Mouse (Mus musculus): ENCODE results near the gene Cadm4.
"Not testable (repeated sequence)": the region's sequence is repeated elsewhere in the genome, so short reads cannot be mapped to it uniquely, and the experiment has no call there.

Gene Cadm4

GRCm38 (mm10) chr7:24501492-24501891, 19.7 kb downstream of the Cadm4 start:
- no peak for DNase-seq (ENCODE audit: low spot score in 2 of 2)

DNA sequence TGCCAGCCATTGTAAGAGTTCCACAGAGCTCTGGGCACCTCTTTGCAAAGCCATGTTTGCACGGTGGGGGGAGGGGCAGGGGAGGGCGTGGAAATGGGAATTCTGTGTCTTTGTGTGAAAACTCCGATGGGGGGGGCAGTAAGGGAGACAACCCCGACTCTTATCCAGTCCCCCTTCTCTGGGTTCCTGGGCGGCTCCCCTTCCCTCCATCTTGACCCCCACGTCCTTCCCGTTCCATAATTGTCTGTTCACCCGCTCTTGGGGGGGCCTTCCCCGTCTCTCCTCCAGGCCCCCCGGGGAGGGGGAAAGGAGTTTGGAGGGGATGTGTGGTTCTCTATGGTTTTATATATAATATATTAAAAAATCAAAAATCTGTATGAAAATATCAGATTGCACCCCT, 22.2 kb downstream of the Cadm4 start:
- DNase-seq (ENCODE audit: low spot score in 2 of 2), result no peak

DNA sequence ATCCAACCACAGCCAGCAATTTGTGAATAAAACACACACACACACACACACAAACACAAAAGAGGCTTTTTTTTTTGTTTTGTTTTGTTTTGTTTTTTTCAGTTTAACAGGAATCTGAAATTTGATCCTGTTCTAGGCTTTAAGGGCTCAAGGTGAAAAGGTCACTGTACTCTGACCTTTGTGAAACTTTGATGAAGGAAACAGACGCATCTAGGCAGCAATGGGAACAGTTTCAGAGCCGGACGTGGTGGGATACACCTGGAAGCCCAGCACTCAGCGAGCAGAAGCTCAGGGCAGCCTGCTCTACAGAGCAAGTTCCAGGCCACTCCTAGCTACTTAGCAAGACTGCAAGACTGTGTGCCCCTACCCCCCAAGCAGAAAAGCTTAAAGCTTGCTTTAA, 23.0 kb downstream of the Cadm4 start:
- DNase-seq (ENCODE audit: low spot score in 2 of 2), result no peak

DNA sequence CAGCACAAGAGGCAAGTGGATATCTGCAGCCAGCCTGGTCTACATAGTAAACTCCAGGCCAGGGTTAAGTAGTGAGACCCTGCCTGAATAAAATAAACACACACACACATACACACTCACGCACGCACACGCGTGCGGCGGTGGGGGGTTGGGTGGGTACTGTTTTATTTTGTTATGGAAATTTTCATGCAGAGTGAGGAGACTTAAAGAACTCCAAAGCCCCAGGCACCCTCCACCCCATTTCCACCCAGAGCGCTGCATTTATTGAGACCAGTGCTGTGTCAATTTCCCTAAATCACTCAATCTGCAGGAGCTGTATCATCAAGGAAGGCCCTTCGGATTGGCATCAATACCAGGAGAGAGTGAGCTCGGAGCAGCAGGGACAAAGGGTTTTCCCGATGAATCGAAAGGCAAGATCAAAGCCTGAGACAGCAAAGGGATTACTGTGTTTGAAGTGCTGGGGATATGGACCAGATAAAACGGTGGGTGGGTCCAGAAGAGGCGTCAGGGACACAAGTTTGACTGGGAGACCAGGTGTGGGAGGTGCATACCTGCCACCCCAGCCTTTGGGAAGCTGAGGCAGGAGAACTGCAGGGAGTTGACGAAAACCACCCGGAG, 23.7 kb downstream of the Cadm4 start:
- no peak for DNase-seq (ENCODE audit: low spot score in 2 of 2)

GRCm38 (mm10) chr7:24506065-24506459, 24.2 kb downstream of the Cadm4 start:
- no peak for DNase-seq (ENCODE audit: low spot score in 2 of 2)

DNA sequence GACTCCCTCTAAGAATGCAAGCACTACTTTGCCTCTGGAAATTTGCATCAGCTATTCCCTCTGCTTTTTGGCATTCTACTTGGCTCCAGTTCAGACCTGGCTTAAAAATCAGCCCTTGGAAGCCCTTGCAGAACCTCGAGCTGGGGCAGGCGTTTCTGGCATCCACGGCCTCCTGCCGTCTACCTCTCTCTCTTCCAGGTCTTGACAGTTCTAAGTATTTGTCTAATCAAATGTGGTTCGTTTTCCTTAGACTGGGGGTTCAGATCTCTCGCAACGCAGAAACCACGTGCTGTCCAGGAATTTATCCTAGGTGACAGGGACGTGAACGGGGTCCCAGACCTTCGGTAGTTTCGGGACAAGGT, 24.6 kb downstream of the Cadm4 start:
- DNase-seq (ENCODE audit: low spot score in 2 of 2), result peak; percentile 54 to 76

- peak; percentile 78 to 83 for DNase-seq (ENCODE audit: low spot score in 2 of 2)
These were observed 25.3 kb downstream of the Cadm4 start, which contains the start of gene Zfp428 for GRCm38 (mm10) chr7:24506838-24507725. Gene Zfp428, plus strand, starts transcription at chr7:24507006.

GRCm38 (mm10) chr7:24507726-24508114, 25.9 kb downstream of the Cadm4 start:
- DNase-seq (ENCODE audit: low spot score in 2 of 2), result no peak

GRCm38 (mm10) chr7:24512355-24512754, 30.5 kb downstream of the Cadm4 start, which contains the start of gene AC161166.1:
Gene AC161166.1, minus strand, starts transcription at chr7:24512455.
- no peak for DNase-seq (ENCODE audit: low spot score in 2 of 2)

DNA sequence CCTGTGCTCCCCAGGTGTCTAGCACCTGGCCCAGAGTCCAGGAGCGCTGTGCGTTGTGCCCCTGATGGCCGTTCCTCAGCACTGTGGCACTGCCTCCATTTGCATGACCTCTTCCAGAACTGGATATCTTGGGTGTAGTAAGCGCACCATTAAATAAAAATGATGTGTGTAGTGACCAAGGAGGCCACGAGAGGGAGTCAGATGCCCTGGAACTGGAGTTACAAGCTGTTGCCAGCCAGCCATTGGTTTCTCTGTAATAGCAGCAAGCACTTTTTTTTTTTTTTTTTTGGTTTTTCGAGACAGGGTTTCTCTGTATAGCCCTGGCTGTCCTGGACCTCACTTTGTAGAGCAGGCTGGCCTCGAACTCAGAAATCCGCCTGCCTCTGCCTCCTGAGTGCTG, 34.5 kb downstream of the Cadm4 start:
- not testable (repeated sequence) for DNase-seq (ENCODE audit: low spot score in 2 of 2)

DNA sequence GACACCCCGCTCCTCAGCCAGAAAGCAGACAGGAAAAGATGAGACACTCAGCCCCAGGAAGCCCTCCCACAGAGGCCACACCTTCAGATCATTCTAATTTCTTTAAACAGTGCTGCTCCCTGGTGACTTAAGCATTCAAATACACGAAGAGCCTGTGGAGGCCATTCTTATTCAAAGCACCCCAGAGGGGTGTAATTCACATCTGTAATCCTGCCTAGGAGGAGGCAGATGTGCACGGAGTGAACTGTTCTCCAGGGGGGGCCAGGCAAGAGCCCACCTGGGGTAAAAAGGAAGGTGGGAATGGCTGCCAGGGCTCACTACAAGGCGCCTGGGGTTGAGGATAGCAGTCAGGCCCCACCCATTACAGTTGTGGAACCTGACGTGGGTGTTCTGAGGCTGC, 35.3 kb downstream of the Cadm4 start:
- DNase-seq (ENCODE audit: low spot score in 2 of 2), result no peak

GRCm38 (mm10) chr7:24517654-24518053, 35.8 kb downstream of the Cadm4 start:
- peak; percentile 49 to 65 for DNase-seq (ENCODE audit: low spot score in 2 of 2)

GRCm38 (mm10) chr7:24519130-24519529, 37.3 kb downstream of the Cadm4 start:
- no peak for DNase-seq (ENCODE audit: low spot score in 2 of 2)

- DNase-seq (ENCODE audit: low spot score in 2 of 2), result not testable (repeated sequence)
These were observed 38.2 kb downstream of the Cadm4 start for GRCm38 (mm10) chr7:24520054-24520453.

DNA sequence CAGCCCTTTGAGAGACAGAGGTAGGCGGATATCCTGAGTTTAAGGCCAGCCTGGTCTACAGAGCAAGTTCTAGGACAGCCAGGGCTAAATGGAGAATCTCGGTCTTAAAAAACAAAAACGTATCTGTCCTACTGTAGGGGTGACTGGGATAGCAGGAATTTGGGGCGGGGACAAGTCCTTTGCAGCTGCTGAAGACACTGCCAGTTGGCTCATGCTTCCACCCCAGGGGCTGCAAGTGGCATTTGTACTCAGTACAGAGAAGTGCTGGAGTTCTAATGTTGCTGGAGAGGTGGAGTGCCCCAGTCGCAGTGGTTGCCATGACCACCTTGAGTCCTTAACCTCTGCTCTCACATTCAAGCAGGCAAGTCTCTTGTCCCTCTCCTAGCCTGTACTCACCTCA, 41.0 kb downstream of the Cadm4 start:
- no peak for DNase-seq (ENCODE audit: low spot score in 2 of 2)

GRCm38 (mm10) chr7:24523723-24524122, 41.9 kb downstream of the Cadm4 start:
- DNase-seq (ENCODE audit: low spot score in 2 of 2), result no peak

DNA sequence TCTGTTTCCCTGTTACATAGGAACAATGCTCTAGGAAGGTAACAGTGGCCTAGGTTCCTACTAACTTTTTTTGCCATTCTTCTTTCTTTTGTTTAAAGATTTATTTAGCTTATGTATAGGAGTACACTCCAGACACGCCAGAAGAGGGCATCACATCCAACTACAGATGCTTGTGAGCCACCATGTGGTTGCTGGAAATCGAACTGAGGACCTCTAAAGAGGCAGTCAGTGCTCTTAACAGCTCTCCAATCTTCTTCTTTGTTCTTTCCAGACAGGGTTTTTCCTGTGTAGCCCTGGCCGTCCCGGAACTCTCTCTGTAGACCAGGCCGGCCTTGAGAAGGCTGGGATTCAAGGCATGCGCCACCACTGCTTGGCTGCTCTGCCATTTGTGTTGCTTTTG, 43.2 kb downstream of the Cadm4 start:
- no peak for DNase-seq (ENCODE audit: low spot score in 2 of 2)

- DNase-seq (ENCODE audit: low spot score in 2 of 2), result no peak
These were observed 44.0 kb downstream of the Cadm4 start for GRCm38 (mm10) chr7:24525686-24526420.

GRCm38 (mm10) chr7:24528861-24529260, 47.0 kb downstream of the Cadm4 start:
- no peak for DNase-seq (ENCODE audit: low spot score in 2 of 2)

DNA sequence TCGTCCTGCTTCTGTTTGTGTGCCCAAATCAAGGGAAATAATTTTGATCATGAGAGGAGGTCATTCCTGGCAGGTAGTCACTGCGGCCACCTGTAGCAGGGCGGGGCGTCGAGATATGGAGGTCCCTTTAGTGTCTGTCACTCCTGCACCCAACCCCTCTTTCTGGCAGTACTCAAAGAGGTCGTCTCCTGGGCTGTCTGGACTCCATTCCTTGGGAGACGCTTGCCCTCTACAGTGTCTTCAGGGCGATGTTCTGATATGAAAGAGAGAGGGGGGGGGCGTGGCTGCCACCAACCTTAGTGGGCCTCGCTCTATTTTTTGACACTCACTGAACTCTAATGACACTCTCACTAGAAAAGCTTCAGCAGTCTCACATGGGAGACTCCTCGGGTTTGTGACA, 47.8 kb downstream of the Cadm4 start:
- DNase-seq (ENCODE audit: low spot score in 2 of 2), result no peak

DNA sequence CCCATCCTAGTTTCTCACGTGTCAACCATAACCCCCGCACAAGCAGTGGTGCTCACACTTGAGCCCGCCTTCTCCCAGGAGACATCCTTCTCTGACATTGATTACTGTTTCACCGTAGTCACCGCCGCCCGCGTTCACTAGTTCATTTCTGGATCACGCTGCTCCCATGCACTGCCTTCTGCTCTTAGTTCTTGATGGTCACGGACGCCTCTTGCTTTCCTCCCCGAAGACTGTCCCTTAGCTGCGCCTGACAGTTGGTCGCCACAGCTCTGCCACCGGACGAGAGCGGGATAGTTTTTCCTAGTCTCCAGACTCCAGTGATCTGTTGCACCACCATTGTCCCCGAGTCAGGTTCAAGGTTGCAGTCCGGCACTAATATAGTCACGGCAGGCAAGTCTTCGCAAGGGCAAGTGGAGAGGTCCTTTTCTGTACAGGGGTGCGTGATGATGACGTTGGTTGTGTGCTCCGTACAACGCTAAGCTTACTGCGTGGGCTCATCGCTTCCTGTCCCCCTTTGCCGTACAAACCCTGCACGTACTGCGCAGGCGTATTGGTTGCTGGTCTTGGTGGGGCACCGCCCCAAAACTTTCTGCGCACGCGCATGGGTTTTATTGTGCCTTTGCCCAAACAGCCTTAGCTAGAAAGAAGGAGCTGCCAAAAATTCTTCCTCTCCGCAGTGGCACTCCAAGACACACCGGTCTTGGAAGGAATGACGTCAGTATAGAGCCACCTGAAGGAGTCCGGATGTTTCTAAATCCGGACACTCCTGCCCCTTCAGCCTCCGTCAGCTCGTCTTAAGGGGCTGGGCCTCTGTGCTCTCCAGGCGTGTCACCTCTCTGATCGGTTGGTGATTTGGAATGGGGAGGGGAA, 48.5 kb downstream of the Cadm4 start, which contains the start of gene Irgq:
Irgq (plus strand) TSS at position 628 of the 870 bp plus-strand sequence.
- peak; percentile 99 to 100 for DNase-seq (ENCODE audit: low spot score in 2 of 2)
